ENCODE assay signal across 9 mouse cellular contexts in genomic region chr16:31935091-31935979, GRCm38 (mm10). TPM values are rescaled to one million over a fixed set of nuclear protein-coding genes. Genes with fewer than 3 reads are reported as not detected.
DNase-seq lines count a peak whose midpoint lies in the region; ATAC-seq and TF ChIP-seq lines count a peak whose summit lies in the region.
"Had no signal": no experiment of that assay in that cellular context is flagged by ENCODE, and none has a peak within 500 bp of the region (broad histone marks: within the 10 kb centered on the region; RNA-seq: fewer than 3 reads in every experiment).

No protein-coding gene starts in this region.

- no peak for TF ChIP-seq POLR2A in ES-Bruce4 (IDR thresholded peaks at IDR 0.05; ENCODE audit: insufficient read depth, low read length)

- peak overlapping the region; percentile 91 for H3K4me2 ChIP-seq in heart, embryonic 12.5 days
- H3K4me2 ChIP-seq in embryonic facial prominence, embryonic 11.5 days (ENCODE audit: low read depth, low read length), result peak overlapping the region; percentile 34
- peak overlapping the region; percentile 76 for H3K4me2 ChIP-seq in hindbrain, embryonic 16.5 days (ENCODE audit: low read length)
- peak overlapping the region; percentile 46 for H3K4me2 ChIP-seq in stomach, postnatal 0 days (replicated peaks; ENCODE audit: low read depth)

- no peak for TF ChIP-seq CTCF in ES-Bruce4 (IDR thresholded peaks at IDR 0.05; ENCODE audit: low read depth, low read length)
- no peak for TF ChIP-seq CTCF in stomach, postnatal 0 days (IDR thresholded peaks at IDR 0.05; ENCODE audit: low read depth)

- peak overlapping the region; percentile 55 for H3K4me3 ChIP-seq in heart, embryonic 12.5 days
- peak overlapping the region; percentile 17 for H3K4me3 ChIP-seq in ES-Bruce4 (ENCODE audit: low read depth, low read length)
- peak overlapping the region; percentile 21 for H3K4me3 ChIP-seq in embryonic facial prominence, embryonic 11.5 days (ENCODE audit: low read depth, low read length)
- H3K4me3 ChIP-seq in hindbrain, embryonic 16.5 days (ENCODE audit: low read length), result peak overlapping the region; percentile 36
- H3K4me3 ChIP-seq in stomach, postnatal 0 days (ENCODE audit: low read depth, low read length), result peak overlapping the region; percentile 22

- no peaks in the 10 kb centered on the region for H3K36me3 ChIP-seq in heart, embryonic 12.5 days
- H3K36me3 ChIP-seq in ES-Bruce4 (ENCODE audit: control insufficient read depth, insufficient read depth, low read length, poor library complexity, severe bottlenecking), result no peaks in the 10 kb centered on the region
- no peaks in the 10 kb centered on the region for H3K36me3 ChIP-seq in embryonic facial prominence, embryonic 11.5 days (replicated peaks; ENCODE audit: control insufficient read depth, insufficient read depth, low read depth, low read length)
- no peaks in the 10 kb centered on the region for H3K36me3 ChIP-seq in hindbrain, embryonic 16.5 days (ENCODE audit: control insufficient read depth, insufficient read depth, low read length)
- H3K36me3 ChIP-seq in stomach, postnatal 0 days (ENCODE audit: control insufficient read depth, insufficient read depth, low read length), result no peaks in the 10 kb centered on the region
- H3K36me3 ChIP-seq: G1E had no signal

- TF ChIP-seq EP300 in ES-Bruce4 (IDR thresholded peaks at IDR 0.05; ENCODE audit: insufficient read depth, low read depth, low read length), result no peak
- TF ChIP-seq EP300 in stomach, postnatal 0 days (optimal IDR thresholded peaks at IDR 0.05), result no peak

- DNase-seq in heart, postnatal 14 days, result no peak
- DNase-seq in embryonic facial prominence, embryonic 11.5 days (ENCODE audit: low spot score), result peak; percentile 32
- DNase-seq in mesoderm, embryonic 11.5 days (ENCODE audit: low read depth, low spot score), result peak; percentile 28
- DNase-seq in stomach, postnatal 0 days (ENCODE audit: low spot score), result no peak
- DNase-seq in adipocyte (ENCODE audit: low spot score), result no peak

- H3K9ac ChIP-seq in heart, embryonic 12.5 days, result peak overlapping the region; percentile 62; the same call in 1 of the 2 replicates
- no peak overlapping the region for H3K9ac ChIP-seq in ES-Bruce4 (ENCODE audit: low read depth, poor library complexity, severe bottlenecking)
- no peak overlapping the region for H3K9ac ChIP-seq in embryonic facial prominence, embryonic 11.5 days (replicated peaks; ENCODE audit: low read length)
- H3K9ac ChIP-seq in hindbrain, embryonic 16.5 days (ENCODE audit: low read depth, low read length), result peak overlapping the region; percentile 67
- H3K9ac ChIP-seq in stomach, postnatal 0 days (ENCODE audit: low read length), result peak overlapping the region; percentile 18; the same call in 1 of the 2 replicates

- no peak overlapping the region for H3K27ac ChIP-seq in heart, embryonic 12.5 days (ENCODE audit: poor library complexity, severe bottlenecking)
- H3K27ac ChIP-seq in ES-Bruce4 (ENCODE audit: insufficient read depth, low read length), result no peak overlapping the region
- no peak overlapping the region for H3K27ac ChIP-seq in embryonic facial prominence, embryonic 11.5 days (replicated peaks; ENCODE audit: low read depth, low read length)
- H3K27ac ChIP-seq in hindbrain, embryonic 16.5 days (ENCODE audit: low read depth, low read length), result peak overlapping the region; percentile 32; the same call in 1 of the 2 replicates
- no peak overlapping the region for H3K27ac ChIP-seq in stomach, postnatal 0 days (replicated peaks)

- intact Hi-C loops in heart, postnatal 14 days (cut with DNase I), result no loop called here

- ATAC-seq in heart, embryonic 12.5 days (ENCODE audit: insufficient number of reproducible peaks, low FRiP score), result peak; percentile 10; the same call in 1 of the 2 replicates
- no peak for ATAC-seq in embryonic facial prominence, embryonic 11.5 days (replicated peaks; ENCODE audit: insufficient number of reproducible peaks, low FRiP score, low TSS enrichment, low read depth)
- ATAC-seq in hindbrain, embryonic 16.5 days, result peak; percentile 2; the same call in 1 of the 2 replicates
- ATAC-seq in stomach, postnatal 0 days (ENCODE audit: low FRiP score, low TSS enrichment), result no peak

- peaks cover 48% of the 10 kb centered on the region for H3K27me3 ChIP-seq in heart, embryonic 12.5 days (replicated peaks)
- peaks cover 3% of the 10 kb centered on the region; the same call in 1 of the 2 replicates for H3K27me3 ChIP-seq in ES-Bruce4 (ENCODE audit: control insufficient read depth, insufficient read depth, low read length, poor library complexity, severe bottlenecking)
- H3K27me3 ChIP-seq in embryonic facial prominence, embryonic 11.5 days (ENCODE audit: control insufficient read depth, insufficient read depth, low read length), result peaks cover 29% of the 10 kb centered on the region
- no peaks in the 10 kb centered on the region for H3K27me3 ChIP-seq in hindbrain, embryonic 16.5 days (replicated peaks; ENCODE audit: control insufficient read depth, insufficient read depth, low read length)
- no peaks in the 10 kb centered on the region for H3K27me3 ChIP-seq in stomach, postnatal 0 days (ENCODE audit: control insufficient read depth, insufficient read depth, low read length)

- peaks cover 28% of the 10 kb centered on the region for H3K4me1 ChIP-seq in heart, embryonic 12.5 days (replicated peaks)
- H3K4me1 ChIP-seq in ES-Bruce4 (ENCODE audit: control insufficient read depth, insufficient read depth, low read length), result peaks cover 2% of the 10 kb centered on the region
- H3K4me1 ChIP-seq in embryonic facial prominence, embryonic 11.5 days (ENCODE audit: control insufficient read depth, insufficient read depth, low read length), result peaks cover 3% of the 10 kb centered on the region
- H3K4me1 ChIP-seq in hindbrain, embryonic 16.5 days (ENCODE audit: control insufficient read depth, insufficient read depth, low read depth, low read length), result peaks cover 27% of the 10 kb centered on the region
- no peaks in the 10 kb centered on the region; the same call in 1 of the 2 replicates for H3K4me1 ChIP-seq in stomach, postnatal 0 days (replicated peaks; ENCODE audit: control insufficient read depth, insufficient read depth)

- H3K9me3 ChIP-seq in heart, embryonic 12.5 days (replicated peaks), result no peaks in the 10 kb centered on the region; the same call in 1 of the 2 replicates
- no peaks in the 10 kb centered on the region for H3K9me3 ChIP-seq in ES-Bruce4 (replicated peaks; ENCODE audit: control insufficient read depth, insufficient read depth, low read length, poor library complexity, severe bottlenecking)
- no peaks in the 10 kb centered on the region for H3K9me3 ChIP-seq in embryonic facial prominence, embryonic 11.5 days (replicated peaks; ENCODE audit: control insufficient read depth, low read length)
- no peaks in the 10 kb centered on the region for H3K9me3 ChIP-seq in hindbrain, embryonic 16.5 days (ENCODE audit: control insufficient read depth, low read length)
- H3K9me3 ChIP-seq in stomach, postnatal 0 days (ENCODE audit: control insufficient read depth, low read length), result no peaks in the 10 kb centered on the region
- H3K9me3 ChIP-seq: G1E had no signal

- WGBS in heart, embryonic 12.5 days, result 5% methylated on average over 36 of the region's 36 CpGs
- WGBS in embryonic facial prominence, embryonic 11.5 days, result 4% methylated on average over 36 of the region's 36 CpGs
- WGBS in hindbrain, embryonic 16.5 days, result 5% methylated on average over 36 of the region's 36 CpGs
- WGBS in stomach, postnatal 0 days, result 8% methylated on average over 36 of the region's 36 CpGs

RNA-seq across cellular contexts. Expression of gene Pigz, which starts 1.7 kb away (rescaled TPM):
- polyA plus RNA-seq in heart, embryonic 12.5 days (2016; fragmentation: Nextera tagmentation; extraction: Ambion mirVana), result 0.32 and 0.52 TPM in 2 replicates
- total RNA-seq in heart, postnatal 14 days (2021), result 1 to 10 TPM; 2.0 to 2.7 TPM
- not detected in 2 replicates for polyA plus RNA-seq in ES-Bruce4 (2011; ENCODE audit: insufficient read depth, insufficient read length, low read depth, missing spikeins)
- polyA plus RNA-seq in embryonic facial prominence, embryonic 11.5 days (2014; fragmentation: Nextera tagmentation; extraction: Ambion mirVana), result 0.41 and 0.56 TPM in 2 replicates
- polyA plus RNA-seq in hindbrain, embryonic 16.5 days (2015; fragmentation: Nextera tagmentation; extraction: Ambion mirVana), result 4.1 and 5.2 TPM in 2 replicates
- polyA plus RNA-seq in stomach, postnatal 0 days (2015; fragmentation: Nextera tagmentation; extraction: Ambion mirVana), result 1.4 and 1.7 TPM in 2 replicates
- polyA plus RNA-seq: G1E had no signal

RNA-seq across cellular contexts. Expression of gene 0610012G03Rik, which starts 13.0 kb away (rescaled TPM):
- polyA plus RNA-seq in heart, embryonic 12.5 days (2016; fragmentation: Nextera tagmentation; extraction: Ambion mirVana), result 90.3 and 91.4 TPM in 2 replicates
- total RNA-seq in heart, postnatal 14 days (2021), result 10 to 100 TPM; 68.9 to 74.9 TPM
- 15.6 and 17.7 TPM in 2 replicates for polyA plus RNA-seq in ES-Bruce4 (2011; ENCODE audit: insufficient read depth, insufficient read length, low read depth, missing spikeins)
- polyA plus RNA-seq in embryonic facial prominence, embryonic 11.5 days (2014; fragmentation: Nextera tagmentation; extraction: Ambion mirVana), result 86.6 and 90.6 TPM in 2 replicates
- 128 and 132 TPM in 2 replicates for polyA plus RNA-seq in hindbrain, embryonic 16.5 days (2015; fragmentation: Nextera tagmentation; extraction: Ambion mirVana)
- 109 and 112 TPM in 2 replicates for polyA plus RNA-seq in stomach, postnatal 0 days (2015; fragmentation: Nextera tagmentation; extraction: Ambion mirVana)

RNA-seq across cellular contexts. Expression of gene Ncbp2, which starts 13.0 kb away (rescaled TPM):
- polyA plus RNA-seq in heart, embryonic 12.5 days (2016; fragmentation: Nextera tagmentation; extraction: Ambion mirVana), result 79.4 and 85.0 TPM in 2 replicates
- 10 to 100 TPM; 23.3 to 25.2 TPM for total RNA-seq in heart, postnatal 14 days (2021)
- 84.8 and 90.2 TPM in 2 replicates for polyA plus RNA-seq in ES-Bruce4 (2011; ENCODE audit: insufficient read depth, insufficient read length, low read depth, missing spikeins)
- polyA plus RNA-seq in embryonic facial prominence, embryonic 11.5 days (2014; fragmentation: Nextera tagmentation; extraction: Ambion mirVana), result 173 TPM in 2 replicates
- 91.7 and 95.0 TPM in 2 replicates for polyA plus RNA-seq in hindbrain, embryonic 16.5 days (2015; fragmentation: Nextera tagmentation; extraction: Ambion mirVana)
- 50.9 and 52.3 TPM in 2 replicates for polyA plus RNA-seq in stomach, postnatal 0 days (2015; fragmentation: Nextera tagmentation; extraction: Ambion mirVana)

RNA-seq across cellular contexts. Expression of gene Meltf, which starts 56.7 kb away (rescaled TPM):
- 0.09 and 0.15 TPM in 2 replicates for polyA plus RNA-seq in heart, embryonic 12.5 days (2016; fragmentation: Nextera tagmentation; extraction: Ambion mirVana)
- under 1 TPM in 1 of 2 experiments, not detected in 1; 0.07 TPM for total RNA-seq in heart, postnatal 14 days (2021)
- polyA plus RNA-seq in ES-Bruce4 (2011; ENCODE audit: insufficient read depth, insufficient read length, low read depth, missing spikeins), result not detected in 2 replicates
- 0.07 TPM in 1 of 2 replicates, not detected in the other for polyA plus RNA-seq in embryonic facial prominence, embryonic 11.5 days (2014; fragmentation: Nextera tagmentation; extraction: Ambion mirVana)
- 0.29 and 0.42 TPM in 2 replicates for polyA plus RNA-seq in hindbrain, embryonic 16.5 days (2015; fragmentation: Nextera tagmentation; extraction: Ambion mirVana)
- 0.06 TPM in 1 of 2 replicates, not detected in the other for polyA plus RNA-seq in stomach, postnatal 0 days (2015; fragmentation: Nextera tagmentation; extraction: Ambion mirVana)
- polyA plus RNA-seq: G1E had no signal

Comparison
In these comparisons a context has a peak if more than half of its experiments do, and no peak if none do; other contexts are left out.
1. ATAC-seq: peak in heart, embryonic 12.5 days (single experiment) and hindbrain, embryonic 16.5 days (single experiment); none in embryonic facial prominence, embryonic 11.5 days (single experiment) and stomach, postnatal 0 days (single experiment).
2. H3K4me2 ChIP-seq: peak in every context shown above with its lines; median percentile 91 in heart, embryonic 12.5 days; 76 in hindbrain, embryonic 16.5 days; 46 in stomach, postnatal 0 days; 34 in embryonic facial prominence, embryonic 11.5 days.
3. H3K9ac ChIP-seq: peak in heart, embryonic 12.5 days (single experiment), hindbrain, embryonic 16.5 days (single experiment) and stomach, postnatal 0 days (single experiment); none in ES-Bruce4 (single experiment) and embryonic facial prominence, embryonic 11.5 days (single experiment).
4. DNase-seq: peak in embryonic facial prominence, embryonic 11.5 days (single experiment) and mesoderm, embryonic 11.5 days (single experiment); none in heart, postnatal 14 days (0 of 2), stomach, postnatal 0 days (single experiment) and adipocyte (single experiment).
5. Peak in every context shown above with its lines, with median percentiles within 50 percentile points of each other: H3K4me3 ChIP-seq.